Mouse (Mus musculus) thymus, adult 2 months (tissue): ENCODE results near the gene Znrf3. TPM values are rescaled to one million over a fixed set of nuclear protein-coding genes. Genes with fewer than 3 reads are reported as not detected.

Experiments
- DNase-seq: peaks from one replicate; pipeline ENCODE4 v3.0.0; 2021
- H3K27ac ChIP-seq: fragments of 200-500 bp; 2 replicates; pipeline ENCODE4 v1.5.1; 2012; ENCODE audit warnings: low read length, control low read depth; ENCODE audit not compliant: control insufficient read depth, insufficient read depth
- H3K27me3 ChIP-seq: fragments of 200-500 bp; 2 replicates; pipeline ENCODE4 v1.6.1; 2012; ENCODE audit warnings: mild to moderate bottlenecking, low read length, moderate library complexity, mixed read lengths; ENCODE audit not compliant: control insufficient read depth, insufficient read depth
- H3K36me3 ChIP-seq: fragments of 200-500 bp; 2 replicates; pipeline ENCODE4 v1.6.1; 2012; ENCODE audit warnings: mild to moderate bottlenecking, low read length, moderate library complexity; ENCODE audit not compliant: control insufficient read depth, insufficient read depth
- H3K4me1 ChIP-seq: fragments of 200-500 bp; replicated peaks from 2 replicates; pipeline ENCODE4 v1.6.1; 2012; ENCODE audit warnings: low read length; ENCODE audit not compliant: control insufficient read depth, insufficient read depth
- H3K4me3 ChIP-seq: fragments of 200-500 bp; 2 replicates; pipeline ENCODE4 v1.5.1; 2012; ENCODE audit warnings: mild to moderate bottlenecking, low read length, control low read depth, moderate library complexity; ENCODE audit not compliant: control insufficient read depth, insufficient read depth
- CTCF ChIP-seq: fragments of 200-500 bp; IDR thresholded peaks from 2 replicates; pipeline ENCODE4 v1.5.1; 2012; ENCODE audit warnings: mild to moderate bottlenecking, control low read depth, low read length, moderate library complexity, borderline replicate concordance; ENCODE audit not compliant: control insufficient read depth, poor library complexity, insufficient read depth; ENCODE audit errors: extremely low read depth
- POLR2A ChIP-seq: fragments of 200-500 bp; IDR thresholded peaks from 2 replicates; pipeline ENCODE4 v1.6.1; 2012; ENCODE audit warnings: mild to moderate bottlenecking, low read length, control low read depth, moderate library complexity; ENCODE audit not compliant: control insufficient read depth, poor library complexity, insufficient read depth; ENCODE audit errors: extremely low read depth
- WGBS: fragments of 180-500 bp; shearing (Covaris S2); methylation state at CpG from one replicate; pipeline ENCODE4 v1.1.7; 2018; 5-methylcytosine and 5-hydroxymethylcytosine counted together
- polyA plus RNA-seq: library from polyadenylated mRNA; depleted of rRNA; stranded (reverse); fragments of >200 nt; gene quantifications from 2 replicates; pipeline ENCODE4 v1.2.3, GENCODE M21; 2012

Gene Znrf3
- polyA plus RNA-seq, 1 experiment, result 17.3 TPM

GRCm38 (mm10) chr11:5369176-5369575 lies 75.5 kb downstream of the Znrf3 start:
- WGBS, result 9% methylated on average over 10 of the region's 10 CpGs
- DNase-seq, result peak; percentile 39
- no peak overlapping the region for H3K27ac ChIP-seq

DNA sequence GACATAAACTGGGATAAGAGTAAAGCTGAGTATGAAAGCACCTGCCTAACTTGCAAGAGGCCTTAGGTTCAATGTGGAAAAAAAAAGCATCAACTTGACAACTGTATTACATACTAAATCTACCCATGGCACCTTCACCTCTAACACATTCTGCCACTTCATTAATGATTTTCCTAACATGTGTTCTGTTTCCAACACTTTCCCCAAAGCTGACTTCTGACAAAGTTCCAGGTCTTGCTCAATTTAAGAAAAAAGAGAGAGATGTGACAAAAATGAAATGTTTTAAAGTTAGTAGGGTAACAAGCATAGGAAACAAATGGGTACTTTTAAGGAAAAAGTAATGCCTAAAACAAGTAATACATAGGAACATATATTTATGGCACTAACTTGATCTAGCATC lies 76.2 kb downstream of the Znrf3 start:
- DNase-seq, result no peak
- no peak for TF ChIP-seq CTCF
- no peak for TF ChIP-seq POLR2A
- no peak overlapping the region for H3K27ac ChIP-seq
- H3K27me3 ChIP-seq, result no peaks in the 10 kb centered on the region
- no peaks in the 10 kb centered on the region for H3K36me3 ChIP-seq
- no peaks in the 10 kb centered on the region for H3K4me1 ChIP-seq
- no peak overlapping the region for H3K4me3 ChIP-seq

More at GRCm38 (mm10) chr11:5369176-5369575, 75.5 kb downstream of the Znrf3 start:
- Histone ChIP-seq H3K36me3 (no peaks in the 10 kb centered on the region), H3K4me3 (no peak overlapping the region), H3K27me3 (no peaks in the 10 kb centered on the region), H3K4me1 (no peaks in the 10 kb centered on the region)
- no peak for TF ChIP-seq POLR2A
- TF ChIP-seq CTCF, result no peak

DNA sequence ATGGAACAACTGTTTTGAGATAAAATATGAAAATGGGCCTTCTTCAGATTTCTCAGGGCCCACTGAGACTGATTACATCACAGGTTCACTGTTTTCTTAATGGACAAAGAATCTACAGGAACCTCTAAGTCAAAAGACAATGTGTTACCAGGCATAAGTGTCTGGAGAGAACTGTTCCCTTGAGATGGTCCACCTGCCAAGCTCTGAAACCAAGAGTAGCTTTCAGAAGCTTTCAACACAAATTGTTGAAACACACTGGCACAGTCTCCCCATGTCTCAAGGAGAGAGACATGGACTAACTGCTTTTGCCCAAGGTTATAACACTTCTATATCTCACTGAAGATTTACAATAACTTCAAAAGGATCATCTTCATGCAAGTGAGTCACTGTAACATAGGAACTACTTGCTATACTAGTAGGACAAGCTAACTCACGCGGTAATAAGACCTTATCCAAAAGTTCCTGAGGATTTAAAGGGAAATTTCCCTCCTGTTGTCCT lies 89.3 kb downstream of the Znrf3 start:
- TF ChIP-seq CTCF, result no peak
- no peak for TF ChIP-seq POLR2A
- H3K27me3 ChIP-seq, result no peaks in the 10 kb centered on the region
- no peak overlapping the region for H3K27ac ChIP-seq
- no peaks in the 10 kb centered on the region for H3K36me3 ChIP-seq
- no peak overlapping the region for H3K4me3 ChIP-seq
- 98% methylated on average over 2 of the region's 2 CpGs for WGBS
- no peak for DNase-seq
- no peaks in the 10 kb centered on the region for H3K4me1 ChIP-seq

DNA sequence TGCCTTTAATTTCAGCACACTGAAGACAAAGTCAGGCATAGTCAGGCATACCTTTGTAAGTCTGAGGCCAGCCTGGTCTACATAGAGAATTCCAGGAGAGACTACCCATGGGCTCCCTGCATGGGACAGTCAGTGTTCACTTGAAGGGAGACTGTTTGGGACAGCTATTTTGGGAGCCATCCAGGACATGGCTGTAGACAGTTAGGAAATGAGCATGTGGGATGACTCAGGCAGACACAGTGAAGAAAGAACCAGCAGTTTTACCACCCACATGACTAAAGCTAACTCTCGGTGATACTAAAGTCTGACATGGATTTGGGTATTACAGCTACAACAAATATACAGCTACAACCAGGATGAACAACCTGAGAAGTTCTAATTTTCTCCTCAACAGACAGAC lies 89.9 kb downstream of the Znrf3 start:
- no peak overlapping the region for H3K27ac ChIP-seq
- 94% methylated on average over 1 of the region's 1 CpGs for WGBS
- no peak overlapping the region for H3K4me3 ChIP-seq
- no peaks in the 10 kb centered on the region for H3K27me3 ChIP-seq
- H3K4me1 ChIP-seq, result no peaks in the 10 kb centered on the region
- TF ChIP-seq POLR2A, result no peak
- no peaks in the 10 kb centered on the region for H3K36me3 ChIP-seq
- DNase-seq, result no peak

DNA sequence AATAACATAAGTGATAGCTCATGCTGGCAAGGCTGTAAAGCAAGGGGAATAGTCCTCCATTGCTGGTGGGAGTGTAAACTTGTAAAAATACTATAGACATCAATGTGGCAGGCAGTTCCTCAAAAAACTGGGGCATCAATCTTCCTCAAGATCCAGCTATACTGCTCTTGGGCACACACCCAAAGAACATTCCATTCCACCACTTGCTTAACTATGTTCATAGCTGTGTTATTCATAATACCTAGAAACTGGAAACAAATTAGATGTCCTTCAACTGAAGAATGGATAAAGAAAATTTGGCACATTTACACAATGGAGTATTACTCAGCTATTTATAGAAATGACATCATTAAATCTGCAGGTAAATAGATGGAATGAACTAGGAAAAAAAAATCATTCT lies 91.6 kb downstream of the Znrf3 start:
- no peak for DNase-seq
- Histone ChIP-seq H3K27me3 (no peaks in the 10 kb centered on the region), H3K4me3 (no peak overlapping the region), H3K27ac (no peak overlapping the region), H3K4me1 (peaks cover 1% of the 10 kb centered on the region; the same call in 1 of the 2 replicates), H3K36me3 (no peaks in the 10 kb centered on the region)
- no peak for TF ChIP-seq POLR2A
- TF ChIP-seq CTCF, result no peak

DNA sequence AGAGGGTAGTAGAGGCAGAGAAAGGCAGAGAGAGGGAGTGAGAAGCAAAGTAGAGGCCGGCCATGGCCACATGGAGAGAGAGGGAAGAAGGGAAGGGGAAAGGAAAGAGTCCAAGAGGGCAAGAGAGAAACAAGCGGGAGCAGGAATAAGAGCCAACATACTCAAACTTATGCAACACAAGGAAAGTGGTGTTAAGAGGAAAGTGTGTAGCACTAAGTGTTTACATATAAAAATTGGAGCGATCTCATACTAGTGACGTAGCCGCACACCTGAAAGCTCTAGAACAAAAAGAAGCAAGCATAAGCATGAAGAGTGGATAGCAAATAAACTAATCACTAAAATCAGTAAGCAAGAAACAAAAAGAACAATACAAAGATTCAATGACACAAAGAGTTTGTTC lies 95.2 kb downstream of the Znrf3 start:
- Histone ChIP-seq H3K27ac (no peak overlapping the region), H3K36me3 (no peaks in the 10 kb centered on the region), H3K27me3 (no peaks in the 10 kb centered on the region), H3K4me1 (peaks cover 2% of the 10 kb centered on the region; the same call in 1 of the 2 replicates), H3K4me3 (no peak overlapping the region)
- no peak for DNase-seq
- TF ChIP-seq CTCF (no peak), POLR2A (no peak)
- WGBS, result 96% methylated on average over 5 of the region's 5 CpGs
